Mouse (Mus musculus) MEL (cell line): ENCODE measurements around the gene Abhd10. TPM values are rescaled to one million over a fixed set of nuclear protein-coding genes. Genes with fewer than 3 reads are reported as not detected.

ENCODE experiments used
- DNase-seq: peaks from one replicate; pipeline ENCODE4 v3.0.0; 2011; ENCODE audit warnings: low read depth, low spot score
- H3K27ac ChIP-seq: 2 replicates; pipeline ENCODE4 v1.5.1; 2012; ENCODE audit warnings: low read depth, mild to moderate bottlenecking, control low read depth, low read length, moderate library complexity; ENCODE audit not compliant: control insufficient read depth
- H3K27me3 ChIP-seq, 2 experiments: fragments of 150-350 bp in 1 of 2; sonication (generic) in 1 of 2; 2 replicates each; pipeline ENCODE4 v1.6.1; 2012; ENCODE audit warnings: low read length in 2 of 2, mild to moderate bottlenecking in 2 of 2, improper control_type of control experiment in 1 of 2, moderate library complexity in 1 of 2; ENCODE audit not compliant: insufficient read depth in 2 of 2, control insufficient read depth in 1 of 2
- H3K36me3 ChIP-seq, 2 experiments: 2 replicates each; pipeline ENCODE4 v1.6.1; 2012 to 2014; ENCODE audit warnings: low read length in 2 of 2, improper control_type of control experiment in 1 of 2, inconsistent platforms in 1 of 2, mild to moderate bottlenecking in 1 of 2; ENCODE audit not compliant: insufficient read depth in 2 of 2, control insufficient read depth in 1 of 2
- H3K4me1 ChIP-seq, 2 experiments: fragments of 150-350 bp in 1 of 2; sonication (generic) in 1 of 2; 2 replicates each; pipeline ENCODE4 v1.6.1; 2012; ENCODE audit warnings: low read length in 2 of 2, improper control_type of control experiment in 1 of 2, mild to moderate bottlenecking in 1 of 2; ENCODE audit not compliant: insufficient read depth in 2 of 2, control insufficient read depth in 1 of 2
- H3K4me3 ChIP-seq, 2 experiments: fragments of 150-350 bp in 1 of 2; sonication (generic) in 1 of 2; 2 replicates each; pipeline ENCODE4 v1.5.1; 2012; ENCODE audit warnings: low read depth in 2 of 2, low read length in 2 of 2, mild to moderate bottlenecking in 2 of 2, moderate library complexity in 2 of 2, control low read depth in 1 of 2, improper control_type of control experiment in 1 of 2; ENCODE audit not compliant: control insufficient read depth in 1 of 2, insufficient read depth in 1 of 2
- H3K79me2 ChIP-seq: 2 replicates; pipeline ENCODE4 v1.6.1; 2012; ENCODE audit warnings: mild to moderate bottlenecking, low read length, moderate library complexity; ENCODE audit not compliant: control insufficient read depth, poor library complexity, insufficient read depth
- H3K9ac ChIP-seq: 2 replicates; pipeline ENCODE4 v1.6.1; 2012; ENCODE audit warnings: low read depth, mild to moderate bottlenecking, control low read depth, low read length, moderate library complexity; ENCODE audit not compliant: control insufficient read depth, poor library complexity, severe bottlenecking
- H3K9me3 ChIP-seq: fragments of 150-350 bp; sonication (generic); replicated peaks from 2 replicates; pipeline ENCODE4 v1.6.1; 2012; ENCODE audit warnings: mild to moderate bottlenecking, low read length, improper control_type of control experiment, moderate library complexity; ENCODE audit not compliant: insufficient read depth
- CHD1 ChIP-seq: IDR thresholded peaks from 2 replicates; pipeline ENCODE4 v1.6.1; 2012; ENCODE audit warnings: low read depth, mild to moderate bottlenecking, inconsistent platforms, low read length, improper control_type of control experiment
- CHD2 ChIP-seq: IDR thresholded peaks from 2 replicates; pipeline ENCODE4 v1.6.1; 2011; ENCODE audit warnings: low read length, improper control_type of control experiment
- EP300 ChIP-seq, 2 experiments: IDR thresholded peaks; 2 replicates each; pipeline ENCODE4 v1.6.1; 2011; ENCODE audit warnings: improper control_type of control experiment in 2 of 2, low read length in 2 of 2, low read depth in 1 of 2, mild to moderate bottlenecking in 1 of 2
- ETS1 ChIP-seq: IDR thresholded peaks from 2 replicates; pipeline ENCODE4 v1.6.1; 2012; ENCODE audit warnings: low read depth, mild to moderate bottlenecking, inconsistent platforms, low read length, improper control_type of control experiment, moderate library complexity
- GABPA ChIP-seq: IDR thresholded peaks from 2 replicates; pipeline ENCODE4 v1.6.1; 2012; ENCODE audit warnings: low read depth, mild to moderate bottlenecking, inconsistent platforms, low read length, improper control_type of control experiment, moderate library complexity
- GATA1 ChIP-seq: IDR thresholded peaks from 2 replicates; pipeline ENCODE4 v1.6.1; 2011; ENCODE audit warnings: low read depth, low read length, improper control_type of control experiment
- HCFC1 ChIP-seq: IDR thresholded peaks from 2 replicates; pipeline ENCODE4 v1.6.1; 2012; ENCODE audit warnings: low read depth, mild to moderate bottlenecking, inconsistent platforms, low read length, improper control_type of control experiment, moderate library complexity
- JUND ChIP-seq: IDR thresholded peaks from 2 replicates; pipeline ENCODE4 v1.6.1; 2011; ENCODE audit warnings: low read depth, mild to moderate bottlenecking, improper control_type of control experiment, low read length
- KAT2A ChIP-seq: conservative IDR thresholded peaks from 2 replicates; pipeline ENCODE4 v1.6.1; 2012; ENCODE audit warnings: low read depth, low read length, improper control_type of control experiment, inconsistent platforms
- MAX ChIP-seq: IDR thresholded peaks from 2 replicates; pipeline ENCODE4 v1.6.1; 2011; ENCODE audit warnings: low read length, improper control_type of control experiment
- MAZ ChIP-seq: IDR thresholded peaks from 2 replicates; pipeline ENCODE4 v1.6.1; 2012; ENCODE audit warnings: low read depth, mild to moderate bottlenecking, inconsistent platforms, low read length, improper control_type of control experiment
- MEF2A ChIP-seq: IDR thresholded peaks from 2 replicates; pipeline ENCODE4 v1.6.1; 2014; ENCODE audit warnings: low read depth, mild to moderate bottlenecking, inconsistent platforms, low read length, improper control_type of control experiment; ENCODE audit not compliant: poor library complexity, insufficient replicate concordance, severe bottlenecking; ENCODE audit errors: extremely low read depth
- NELFE ChIP-seq: IDR thresholded peaks from 2 replicates; pipeline ENCODE4 v1.6.1; 2011; ENCODE audit warnings: low read depth, low read length, improper control_type of control experiment
- NRF1 ChIP-seq: IDR thresholded peaks from 2 replicates; pipeline ENCODE4 v1.6.1; 2014; ENCODE audit warnings: low read depth, mild to moderate bottlenecking, inconsistent platforms, low read length, improper control_type of control experiment, moderate library complexity; ENCODE audit not compliant: poor library complexity, insufficient read depth, severe bottlenecking
- POLR2A ChIP-seq, 2 experiments: IDR thresholded peaks; 2 replicates each; pipeline ENCODE4 v1.6.1; 2011 to 2012; ENCODE audit warnings: low read length in 2 of 2, mild to moderate bottlenecking in 2 of 2, control low read depth in 1 of 2, improper control_type of control experiment in 1 of 2, low read depth in 1 of 2, moderate library complexity in 1 of 2; ENCODE audit not compliant: control insufficient read depth in 1 of 2, insufficient read depth in 1 of 2, poor library complexity in 1 of 2
- POLR2AphosphoS5 ChIP-seq: IDR thresholded peaks from 2 replicates; pipeline ENCODE4 v1.6.1; 2012; ENCODE audit warnings: low read depth, borderline replicate concordance, mild to moderate bottlenecking, inconsistent platforms, low read length, moderate library complexity, mixed read lengths
- RAD21 ChIP-seq: IDR thresholded peaks from 2 replicates; pipeline ENCODE4 v1.6.1; 2011; ENCODE audit warnings: mild to moderate bottlenecking, low read depth, low read length, improper control_type of control experiment
- SMC3 ChIP-seq: IDR thresholded peaks from 2 replicates; pipeline ENCODE4 v1.6.1; 2011; ENCODE audit warnings: low read depth, low read length, improper control_type of control experiment
- TAL1 ChIP-seq: IDR thresholded peaks from 2 replicates; pipeline ENCODE4 v1.6.1; 2012; ENCODE audit warnings: mild to moderate bottlenecking, inconsistent platforms, low read length, moderate library complexity, mixed read lengths
- TBP ChIP-seq: IDR thresholded peaks from 2 replicates; pipeline ENCODE4 v1.8.0; 2011; ENCODE audit warnings: low read depth, low read length, improper control_type of control experiment
- UBTF ChIP-seq: IDR thresholded peaks from 2 replicates; pipeline ENCODE4 v1.6.1; 2012; ENCODE audit warnings: low read depth, mild to moderate bottlenecking, inconsistent platforms, low read length, improper control_type of control experiment, moderate library complexity, borderline replicate concordance; ENCODE audit not compliant: insufficient read depth
- USF2 ChIP-seq, 2 experiments: IDR thresholded peaks; 2 replicates each; pipeline ENCODE4 v1.6.1; 2011 to 2012; ENCODE audit warnings: improper control_type of control experiment in 2 of 2, low read length in 2 of 2, borderline replicate concordance in 1 of 2, inconsistent platforms in 1 of 2, low read depth in 1 of 2, mild to moderate bottlenecking in 1 of 2; ENCODE audit not compliant: insufficient read depth in 1 of 2
- ZC3H11A ChIP-seq: IDR thresholded peaks from 2 replicates; pipeline ENCODE4 v1.6.1; 2012; ENCODE audit warnings: low read depth, mild to moderate bottlenecking, inconsistent platforms, low read length, improper control_type of control experiment
- ZKSCAN1 ChIP-seq: IDR thresholded peaks from 2 replicates; pipeline ENCODE4 v1.6.1; 2012; ENCODE audit warnings: low read depth, mild to moderate bottlenecking, inconsistent platforms, low read length, improper control_type of control experiment, moderate library complexity
- ZMIZ1 ChIP-seq: IDR thresholded peaks from 2 replicates; pipeline ENCODE4 v1.6.1; 2012; ENCODE audit warnings: low read depth, mild to moderate bottlenecking, inconsistent platforms, low read length, improper control_type of control experiment, moderate library complexity
- ZNF384 ChIP-seq: IDR thresholded peaks from 2 replicates; pipeline ENCODE4 v1.6.1; 2012; ENCODE audit warnings: low read depth, mild to moderate bottlenecking, inconsistent platforms, low read length, improper control_type of control experiment
- polyA plus RNA-seq, 2 experiments: library from polyadenylated mRNA; stranded (reverse) in 1 of 2; unstranded in 1 of 2; fragments of >175 nt in 1 of 2; fragments of >200 nt in 1 of 2; gene quantifications; 2 replicates each; pipeline versions ENCODE4 v1.2.1 to v1.2.4; 2012; ENCODE audit warnings: low replicate concordance in 2 of 2, low read depth in 1 of 2; ENCODE audit not compliant: insufficient read length in 2 of 2, insufficient read depth in 1 of 2, missing spikeins in 1 of 2
- total RNA-seq: library from RNA; depleted of rRNA; stranded (reverse); fragments of 300-350 nt; gene quantifications from 2 replicates; pipeline ENCODE4 v1.2.3, GENCODE M21; 2012

Abhd10 gene
- total and polyA plus RNA-seq, 3 experiments: 9.5 to 11.1 TPM; not detected in 1

- no peak for DNase-seq
- no peak overlapping the region for H3K27ac ChIP-seq
- H3K9me3 ChIP-seq: no peaks in the 10 kb centered on the region
- H3K36me3 ChIP-seq: no peaks in the 10 kb centered on the region
- H3K4me1 ChIP-seq: no peaks in the 10 kb centered on the region
- TF ChIP-seq GABPA (no peak), CHD2 (no peak), ZC3H11A (no peak), POLR2A (IDR thresholded peaks at IDR 0.05; ENCODE audit: control insufficient read depth in 1 of 2, insufficient read depth in 1 of 2, low read depth in 1 of 2, low read length in 2 of 2, poor library complexity in 1 of 2) (no peak), ZKSCAN1 (no peak), TAL1 (no peak), ZNF384 (no peak), MAX (no peak), NELFE (no peak), ZMIZ1 (no peak), TBP (no peak), MEF2A (no peak), MAZ (no peak)
- H3K9ac ChIP-seq: no peak overlapping the region
- H3K79me2 ChIP-seq: no peaks in the 10 kb centered on the region
- H3K4me3 ChIP-seq: no peak overlapping the region
- no peaks in the 10 kb centered on the region for H3K27me3 ChIP-seq
Measured at GRCm38 (mm10) chr16:45713261-45713660, 29.5 kb downstream of the Abhd10 start.

GRCm38 (mm10) chr16:45711263-45711662 is 31.5 kb downstream of the Abhd10 start:
- Histone ChIP-seq H3K9ac (no peak overlapping the region), H3K4me1 (no peaks in the 10 kb centered on the region), H3K27me3 (no peaks in the 10 kb centered on the region), H3K9me3 (no peaks in the 10 kb centered on the region), H3K79me2 (no peaks in the 10 kb centered on the region), H3K4me3 (no peak overlapping the region), H3K27ac (no peak overlapping the region)
- no peak for DNase-seq
- TF ChIP-seq KAT2A (no peak), JUND (no peak), ZKSCAN1 (no peak), HCFC1 (no peak), SMC3 (no peak)
- TF ChIP-seq, all 39 proteins: peak for 0
- H3K36me3 ChIP-seq: no peaks in the 10 kb centered on the region

- no peaks in the 10 kb centered on the region for H3K9me3 ChIP-seq
- H3K9ac ChIP-seq: no peak overlapping the region
- H3K4me3 ChIP-seq: no peak overlapping the region
- H3K79me2 ChIP-seq: no peaks in the 10 kb centered on the region
- no peak for DNase-seq
- peaks cover 0 to 2% of the 10 kb centered on the region in 2 experiments; a peak in 1 of 4 replicates for H3K27me3 ChIP-seq
- H3K36me3 ChIP-seq: no peaks in the 10 kb centered on the region
- H3K4me1 ChIP-seq: no peaks in the 10 kb centered on the region
- H3K27ac ChIP-seq: no peak overlapping the region
- TF ChIP-seq NRF1 (no peak), SMC3 (no peak), CHD1 (no peak), MAX (no peak), GABPA (no peak), ETS1 (no peak), RAD21 (no peak), EP300 (IDR thresholded peaks at IDR 0.05; ENCODE audit: low read depth in 1 of 2, low read length in 2 of 2) (no peak), USF2 (IDR thresholded peaks at IDR 0.05; ENCODE audit: borderline replicate concordance in 1 of 2, insufficient read depth in 1 of 2, low read depth in 1 of 2, low read length in 2 of 2) (no peak), GATA1 (no peak), POLR2A (IDR thresholded peaks at IDR 0.05; ENCODE audit: control insufficient read depth in 1 of 2, insufficient read depth in 1 of 2, low read depth in 1 of 2, low read length in 2 of 2, poor library complexity in 1 of 2) (no peak), ZKSCAN1 (no peak), TAL1 (no peak), POLR2AphosphoS5 (no peak), UBTF (no peak)
Measured at GRCm38 (mm10) chr16:45699301-45699700, 43.5 kb downstream of the Abhd10 start.
